Mouse (Mus musculus): Measurements from ENCODE around the gene Scn11a. TPM values are rescaled to one million over a fixed set of nuclear protein-coding genes. Genes with fewer than 3 reads are reported as not detected.

The Scn11a gene
- polyA plus RNA-seq (2012; rRNA removed) (0.06 and 0.08 TPM in 2 replicates), polyA plus RNA-seq (2014; fragmentation: Nextera tagmentation; extraction: Ambion mirVana) (0.08 and 0.10 TPM in 2 replicates)

DNA sequence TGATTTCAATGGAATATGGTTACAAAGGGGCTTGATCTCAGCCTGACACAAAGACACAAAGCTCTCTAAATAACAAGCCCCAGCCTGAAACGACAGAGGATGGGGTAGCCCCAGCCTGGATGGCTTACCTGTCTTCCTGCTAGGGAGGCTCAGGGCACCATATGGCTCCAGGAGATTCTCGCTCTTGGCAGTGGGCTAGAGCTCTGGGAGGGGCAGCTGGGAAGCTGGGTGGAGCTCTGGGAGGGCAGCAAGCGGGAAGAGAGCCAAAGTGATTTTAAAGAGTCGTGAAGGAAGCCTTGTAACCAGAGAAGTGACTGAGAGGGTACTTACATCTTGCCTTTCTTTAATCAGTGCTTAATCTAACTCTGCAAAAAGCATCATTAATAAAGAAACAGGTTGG lies at the start of gene Scn11a:
Scn11a (minus strand) TSS at position 160 of the 400 bp plus-strand sequence.
- no peak within 1 kb of the TSS for H3K4me2 ChIP-seq (replicated peaks; ENCODE audit: low read depth, low read length, severe bottlenecking)
- H3K27me3 ChIP-seq (ENCODE audit: control insufficient read depth, insufficient read depth, low read length), result no peaks in the 10 kb centered on the region
- no peak for TF ChIP-seq POLR2A (IDR thresholded peaks at IDR 0.05; ENCODE audit: borderline replicate concordance, extremely low read depth, insufficient read depth, insufficient read length)
- H3K9ac ChIP-seq (ENCODE audit: low read depth, low read length, severe bottlenecking), result no peak within 1 kb of the TSS
- no peak within 1 kb of the TSS for H3K4me3 ChIP-seq (replicated peaks; ENCODE audit: low read length)
- 16% methylated on average over 4 of the region's 4 CpGs for WGBS
- 0 out of 2 replicates have a peak, but pooled peaks cover 6% of the 10 kb centered on the region for H3K4me1 ChIP-seq (ENCODE audit: control insufficient read depth, insufficient read depth, low read length)
- H3K36me3 ChIP-seq (ENCODE audit: control insufficient read depth, insufficient read depth, low read length), result no peaks in the 10 kb centered on the region
- no peak for DNase-seq (ENCODE audit: low spot score)
- ATAC-seq (ENCODE audit: low FRiP score, low read depth), result no peak
- H3K9me3 ChIP-seq (ENCODE audit: control insufficient read depth, low read length), result no peaks in the 10 kb centered on the region
- no peak within 1 kb of the TSS for H3K27ac ChIP-seq (replicated peaks; ENCODE audit: low read depth, low read length)

DNA sequence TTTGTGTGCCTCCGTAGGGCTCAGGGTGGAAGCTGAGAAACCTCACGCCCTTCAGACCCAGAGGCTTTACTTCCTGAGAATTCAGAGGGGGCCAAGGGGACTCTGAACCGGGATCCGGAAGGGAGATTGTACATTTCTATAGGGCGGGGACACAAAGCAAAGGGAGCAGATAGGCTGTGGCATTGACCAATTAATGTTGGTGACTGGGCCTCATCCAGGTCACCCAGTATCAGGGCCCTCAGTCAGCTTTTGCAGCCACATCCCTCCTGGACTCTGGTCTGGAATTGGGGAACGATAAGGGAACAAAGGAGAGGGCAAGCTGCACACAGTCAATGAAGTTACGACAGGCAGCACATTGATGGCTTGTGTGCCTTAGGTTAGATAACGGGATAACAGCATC lies 28.9 kb upstream of the Scn11a start:
- Histone ChIP-seq H3K9me3 (ENCODE audit: control insufficient read depth, low read length) (no peaks in the 10 kb centered on the region), H3K27me3 (ENCODE audit: control insufficient read depth, insufficient read depth, low read length) (no peaks in the 10 kb centered on the region), H3K4me1 (ENCODE audit: control insufficient read depth, insufficient read depth, low read length) (no peaks in the 10 kb centered on the region), H3K4me2 (replicated peaks; ENCODE audit: low read depth, low read length, severe bottlenecking) (no peak overlapping the region), H3K4me3 (replicated peaks; ENCODE audit: low read length) (no peak overlapping the region), H3K36me3 (ENCODE audit: control insufficient read depth, insufficient read depth, low read length) (no peaks in the 10 kb centered on the region), H3K27ac (replicated peaks; ENCODE audit: low read depth, low read length) (no peak overlapping the region), H3K9ac (ENCODE audit: low read depth, low read length, severe bottlenecking) (no peak overlapping the region)
- ATAC-seq (ENCODE audit: low FRiP score, low read depth) (no peak), DNase-seq (ENCODE audit: low spot score) (no peak)
- WGBS, result 74% methylated on average over 8 of the region's 8 CpGs
- no peak for TF ChIP-seq POLR2A (IDR thresholded peaks at IDR 0.05; ENCODE audit: borderline replicate concordance, extremely low read depth, insufficient read depth, insufficient read length)

DNA sequence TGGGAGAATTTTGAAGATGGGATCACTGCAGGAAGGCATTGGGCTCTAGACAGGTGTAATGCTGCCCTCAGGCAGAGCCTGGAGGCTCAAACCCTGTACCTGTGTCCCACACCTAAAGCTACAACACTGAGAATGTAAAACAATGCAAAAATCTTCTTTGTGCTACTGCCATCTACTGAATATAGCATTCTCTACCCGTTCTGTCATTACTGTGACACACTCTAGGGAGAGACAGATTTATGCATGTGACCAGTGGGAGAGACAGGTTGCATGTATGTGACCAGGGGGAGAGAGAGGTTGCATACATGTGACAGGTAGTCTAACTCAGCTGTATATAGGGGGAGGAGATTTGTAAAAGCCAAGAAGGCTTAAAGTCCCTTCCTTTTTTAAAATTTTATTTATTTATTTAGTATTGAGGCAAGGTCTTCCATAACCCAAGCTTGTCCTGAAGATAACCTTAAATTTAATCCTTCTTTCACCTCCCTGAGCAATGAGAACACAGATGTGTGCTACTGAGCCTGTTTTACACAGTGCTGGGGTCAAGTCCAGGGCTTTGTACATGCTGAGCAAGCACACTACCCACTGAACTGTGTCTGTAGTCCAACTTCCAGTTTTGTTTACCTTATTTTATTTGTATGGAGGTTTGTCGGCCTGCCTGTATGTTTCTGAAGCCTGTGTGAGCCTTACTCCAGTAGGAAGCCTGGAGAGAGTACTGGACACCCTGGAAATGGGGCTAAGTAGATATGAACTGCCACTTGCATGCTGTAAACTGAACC lies 28.0 kb upstream of the Scn11a start:
- WGBS, result 60% methylated on average over 2 of the region's 2 CpGs
- no peaks in the 10 kb centered on the region for H3K4me1 ChIP-seq (ENCODE audit: control insufficient read depth, insufficient read depth, low read length)
- no peak overlapping the region for H3K4me2 ChIP-seq (replicated peaks; ENCODE audit: low read depth, low read length, severe bottlenecking)

DNA sequence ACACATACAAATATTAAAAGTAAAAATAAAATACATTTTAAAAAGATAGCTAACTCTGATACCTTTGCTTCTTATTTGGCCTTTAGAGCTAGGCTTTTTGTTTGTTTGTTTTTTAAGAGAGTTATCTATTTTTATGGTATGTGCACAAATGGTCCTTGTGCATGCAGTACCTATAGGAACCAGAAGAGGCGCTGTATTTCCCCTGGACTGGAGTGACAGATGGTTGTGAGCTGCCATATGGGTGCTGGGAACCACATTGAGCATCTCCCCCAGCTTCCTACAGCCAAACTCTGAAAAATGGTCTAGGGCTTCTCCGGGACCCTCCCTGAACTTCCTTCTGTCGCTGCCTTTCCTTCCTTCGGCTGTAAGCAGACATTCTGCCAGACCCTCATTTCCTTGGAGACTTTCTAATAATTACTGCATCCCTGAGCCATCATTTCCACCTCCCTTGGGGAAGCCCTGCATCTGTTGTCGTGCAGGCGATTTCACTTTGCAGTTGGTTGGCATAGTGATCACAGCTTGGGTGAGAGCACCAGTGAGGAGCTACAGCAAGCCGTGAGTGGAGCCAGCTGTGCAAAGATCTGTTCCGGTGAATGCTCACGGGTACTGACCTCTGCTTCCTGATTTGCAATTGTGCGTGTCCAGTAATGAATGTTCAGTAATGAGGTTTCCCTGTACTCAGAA lies 27.2 kb upstream of the Scn11a start:
- 67% methylated on average over 10 of the region's 10 CpGs for WGBS
- Histone ChIP-seq H3K36me3 (ENCODE audit: control insufficient read depth, insufficient read depth, low read length) (no peaks in the 10 kb centered on the region), H3K4me2 (replicated peaks; ENCODE audit: low read depth, low read length, severe bottlenecking) (no peak overlapping the region), H3K4me3 (replicated peaks; ENCODE audit: low read length) (no peak overlapping the region), H3K4me1 (ENCODE audit: control insufficient read depth, insufficient read depth, low read length) (no peaks in the 10 kb centered on the region), H3K9ac (ENCODE audit: low read depth, low read length, severe bottlenecking) (no peak overlapping the region), H3K9me3 (ENCODE audit: control insufficient read depth, low read length) (no peaks in the 10 kb centered on the region), H3K27ac (replicated peaks; ENCODE audit: low read depth, low read length) (no peak overlapping the region), H3K27me3 (ENCODE audit: control insufficient read depth, insufficient read depth, low read length) (no peaks in the 10 kb centered on the region)
- TF ChIP-seq POLR2A (IDR thresholded peaks at IDR 0.05; ENCODE audit: borderline replicate concordance, extremely low read depth, insufficient read depth, insufficient read length), result no peak
- ATAC-seq (ENCODE audit: low FRiP score, low read depth) (no peak), DNase-seq (ENCODE audit: low spot score) (no peak)

More for the DNA sequence above, 28.0 kb upstream of the Scn11a start:
- TF ChIP-seq POLR2A (IDR thresholded peaks at IDR 0.05; ENCODE audit: borderline replicate concordance, extremely low read depth, insufficient read depth, insufficient read length), result no peak
- Histone ChIP-seq H3K36me3 (ENCODE audit: control insufficient read depth, insufficient read depth, low read length) (no peaks in the 10 kb centered on the region), H3K4me3 (replicated peaks; ENCODE audit: low read length) (no peak overlapping the region), H3K27me3 (ENCODE audit: control insufficient read depth, insufficient read depth, low read length) (no peaks in the 10 kb centered on the region), H3K9me3 (ENCODE audit: control insufficient read depth, low read length) (no peaks in the 10 kb centered on the region), H3K27ac (replicated peaks; ENCODE audit: low read depth, low read length) (no peak overlapping the region), H3K9ac (ENCODE audit: low read depth, low read length, severe bottlenecking) (no peak overlapping the region)
- DNase-seq (ENCODE audit: low spot score) (no peak), ATAC-seq (ENCODE audit: low FRiP score, low read depth) (no peak)

DNA sequence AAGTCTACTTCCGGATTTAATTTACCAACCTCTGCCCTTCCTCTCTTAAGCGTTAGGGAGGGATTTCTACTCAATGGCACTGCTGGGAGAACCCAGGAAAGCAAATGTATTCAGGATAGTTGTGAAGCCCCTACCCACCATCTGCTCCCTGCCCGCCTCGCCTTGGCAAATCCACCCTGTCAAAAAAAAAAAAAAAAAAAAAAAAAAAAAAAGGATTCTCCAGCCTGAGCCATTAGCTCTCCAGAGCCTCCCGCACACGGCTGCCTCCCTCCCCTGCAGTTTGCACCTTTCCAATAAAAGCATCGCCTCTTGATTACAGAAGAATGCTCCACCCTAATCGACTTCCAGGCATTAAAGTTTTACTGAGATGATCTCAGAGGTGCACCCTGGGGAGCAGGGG lies 24.0 kb upstream of the Scn11a start:
- TF ChIP-seq POLR2A (IDR thresholded peaks at IDR 0.05; ENCODE audit: borderline replicate concordance, extremely low read depth, insufficient read depth, insufficient read length), result no peak
- ATAC-seq (ENCODE audit: low FRiP score, low read depth) (no peak), DNase-seq (ENCODE audit: low spot score) (no peak)
- Histone ChIP-seq H3K9ac (ENCODE audit: low read depth, low read length, severe bottlenecking) (no peak overlapping the region), H3K4me1 (ENCODE audit: control insufficient read depth, insufficient read depth, low read length) (0 out of 2 replicates have a peak, but pooled peaks cover 4% of the 10 kb centered on the region), H3K9me3 (ENCODE audit: control insufficient read depth, low read length) (no peaks in the 10 kb centered on the region), H3K27me3 (ENCODE audit: control insufficient read depth, insufficient read depth, low read length) (no peaks in the 10 kb centered on the region), H3K4me2 (replicated peaks; ENCODE audit: low read depth, low read length, severe bottlenecking) (no peak overlapping the region), H3K4me3 (replicated peaks; ENCODE audit: low read length) (no peak overlapping the region), H3K27ac (replicated peaks; ENCODE audit: low read depth, low read length) (no peak overlapping the region), H3K36me3 (ENCODE audit: control insufficient read depth, insufficient read depth, low read length) (no peaks in the 10 kb centered on the region)
- 10% methylated on average over 8 of the region's 8 CpGs for WGBS
